Mouse (Mus musculus): ENCODE results near the gene Rcsd1. TPM values are rescaled to one million over a fixed set of nuclear protein-coding genes. Genes with fewer than 3 reads are reported as not detected.

The Rcsd1 gene
- 7.0 and 8.0 TPM in 2 replicates for polyA plus RNA-seq (2015; fragmentation: Nextera tagmentation; extraction: Ambion mirVana)

GRCm38 (mm10) chr1:165709629-165710256, at the start of gene Rcsd1:
Gene Rcsd1 (minus strand): TSS chr1:165709757.
- H3K9ac ChIP-seq (replicated peaks): no peak within 1 kb of the TSS
- no peak for ATAC-seq (replicated peaks)
- WGBS: 59% methylated on average over 5 of the region's 5 CpGs
- no peak within 1 kb of the TSS for H3K27ac ChIP-seq (replicated peaks)
- no peaks in the 10 kb centered on the region for H3K9me3 ChIP-seq
- peak within 1 kb of the TSS; percentile 100; the same call in 1 of the 2 replicates for H3K4me2 ChIP-seq (replicated peaks)
- peaks cover 14% of the 10 kb centered on the region for H3K4me1 ChIP-seq
- peaks cover 13% of the 10 kb centered on the region; the same call in 1 of the 2 replicates for H3K27me3 ChIP-seq
- no peaks in the 10 kb centered on the region for H3K36me3 ChIP-seq
- no peak within 1 kb of the TSS for H3K4me3 ChIP-seq

DNA sequence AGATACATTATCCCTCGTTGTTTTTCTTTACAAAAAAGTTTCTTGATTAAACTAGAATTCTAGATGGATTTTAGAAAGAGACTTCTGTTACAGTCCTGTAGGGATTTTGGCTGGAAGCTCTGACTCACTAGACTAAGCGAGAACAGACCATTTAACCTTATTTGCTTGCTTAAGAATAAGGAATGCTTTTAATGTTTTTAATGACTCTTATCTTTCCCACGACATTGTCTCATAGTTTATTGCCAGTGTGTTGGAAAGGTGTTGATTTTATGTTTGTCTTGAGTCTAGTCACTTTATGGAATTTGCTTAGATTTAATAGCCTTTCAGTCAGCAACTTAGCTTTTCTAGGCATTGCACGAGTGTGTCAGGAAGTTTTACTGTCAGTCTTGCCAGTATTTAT, 45.6 kb upstream of the Rcsd1 start:
- H3K4me2 ChIP-seq (replicated peaks): no peak overlapping the region
- ATAC-seq (replicated peaks): no peak
- H3K4me3 ChIP-seq: no peak overlapping the region
- H3K9ac ChIP-seq (replicated peaks): no peak overlapping the region
- no peaks in the 10 kb centered on the region for H3K36me3 ChIP-seq
- no peaks in the 10 kb centered on the region for H3K9me3 ChIP-seq
- H3K27me3 ChIP-seq: no peaks in the 10 kb centered on the region
- H3K4me1 ChIP-seq: no peaks in the 10 kb centered on the region
- H3K27ac ChIP-seq (replicated peaks): no peak overlapping the region
- WGBS: 74% methylated on average over 4 of the region's 4 CpGs

GRCm38 (mm10) chr1:165754205-165754604, 44.6 kb upstream of the Rcsd1 start:
- Histone ChIP-seq H3K4me1 (no peaks in the 10 kb centered on the region), H3K4me3 (no peak overlapping the region), H3K27ac (replicated peaks) (no peak overlapping the region), H3K4me2 (replicated peaks) (no peak overlapping the region), H3K9ac (replicated peaks) (no peak overlapping the region), H3K9me3 (no peaks in the 10 kb centered on the region), H3K36me3 (no peaks in the 10 kb centered on the region), H3K27me3 (no peaks in the 10 kb centered on the region)
- WGBS: 82% methylated on average over 6 of the region's 6 CpGs
- ATAC-seq (replicated peaks): no peak

DNA sequence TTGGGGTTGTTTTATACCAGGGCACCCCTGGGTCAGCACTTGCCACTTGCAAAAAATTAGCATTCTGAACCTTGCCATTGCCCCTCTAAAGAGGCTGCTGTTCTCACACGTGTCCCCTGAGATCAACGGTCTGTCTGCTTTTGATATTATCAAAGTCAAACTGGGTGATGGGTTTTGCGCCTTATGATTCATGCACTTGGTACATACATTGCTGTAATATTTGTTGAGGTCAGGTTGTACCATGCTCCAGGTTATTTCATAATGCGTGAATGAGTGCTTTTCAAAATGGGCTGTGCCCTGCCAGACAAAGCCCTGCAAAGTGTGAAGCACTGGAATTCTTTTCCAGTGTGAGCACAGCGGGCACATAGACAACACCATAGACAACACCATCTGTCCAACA, 42.3 kb upstream of the Rcsd1 start:
- 86% methylated on average over 5 of the region's 5 CpGs for WGBS
- no peaks in the 10 kb centered on the region for H3K4me1 ChIP-seq
- H3K9ac ChIP-seq (replicated peaks): no peak overlapping the region
- H3K4me2 ChIP-seq (replicated peaks): no peak overlapping the region
- ATAC-seq (replicated peaks): no peak
- H3K36me3 ChIP-seq: no peaks in the 10 kb centered on the region
- no peaks in the 10 kb centered on the region for H3K9me3 ChIP-seq
- H3K27ac ChIP-seq (replicated peaks): no peak overlapping the region
- H3K4me3 ChIP-seq: no peak overlapping the region
- no peaks in the 10 kb centered on the region for H3K27me3 ChIP-seq

DNA sequence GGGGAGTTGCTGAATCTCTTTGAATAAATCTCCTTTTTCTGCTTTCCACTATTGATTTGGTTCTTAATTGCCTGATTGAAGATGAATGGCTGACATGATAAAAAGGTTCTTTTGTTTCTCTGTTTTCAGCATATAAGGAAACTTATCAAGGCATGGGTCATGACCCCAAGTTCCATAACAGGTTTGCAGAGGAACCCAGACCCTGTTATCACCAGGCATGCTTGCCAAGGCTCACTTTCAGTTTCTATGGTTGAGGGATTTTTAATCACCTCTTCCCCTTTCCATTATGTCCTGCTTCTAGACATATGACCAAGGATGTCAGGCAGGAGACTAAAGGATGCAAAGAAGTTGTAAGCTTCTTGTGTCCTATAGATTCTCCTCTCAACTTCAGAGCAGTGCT, 41.6 kb upstream of the Rcsd1 start:
- H3K4me3 ChIP-seq: no peak overlapping the region
- H3K9me3 ChIP-seq: no peaks in the 10 kb centered on the region
- ATAC-seq (replicated peaks): no peak
- H3K9ac ChIP-seq (replicated peaks): no peak overlapping the region
- H3K27me3 ChIP-seq: no peaks in the 10 kb centered on the region
- no peak overlapping the region for H3K4me2 ChIP-seq (replicated peaks)
- no peaks in the 10 kb centered on the region for H3K36me3 ChIP-seq
- H3K27ac ChIP-seq (replicated peaks): no peak overlapping the region
- no peaks in the 10 kb centered on the region for H3K4me1 ChIP-seq

DNA sequence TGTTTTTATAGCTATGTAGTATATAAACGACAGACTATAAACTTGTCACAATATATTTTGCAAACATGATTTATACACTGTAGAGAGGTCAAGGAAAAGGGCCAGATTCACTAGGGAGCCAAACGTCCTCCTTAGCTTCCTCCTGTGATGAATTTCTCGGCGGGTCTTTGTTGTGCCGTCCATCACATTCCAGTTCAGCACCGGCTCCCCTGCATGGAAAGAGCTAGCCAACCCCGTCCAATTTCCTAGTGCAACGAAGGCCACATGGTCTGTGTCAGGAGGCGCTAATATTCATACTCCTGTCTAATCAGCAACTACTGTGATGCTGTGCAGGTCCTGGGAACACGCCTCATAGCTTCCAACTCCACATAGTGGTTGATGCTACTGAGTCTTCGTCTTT, 38.5 kb upstream of the Rcsd1 start:
- no peak overlapping the region for H3K27ac ChIP-seq (replicated peaks)
- no peak for ATAC-seq (replicated peaks)
- no peak overlapping the region for H3K4me2 ChIP-seq (replicated peaks)
- H3K4me1 ChIP-seq: no peaks in the 10 kb centered on the region
- no peaks in the 10 kb centered on the region for H3K36me3 ChIP-seq
- no peak overlapping the region for H3K4me3 ChIP-seq
- WGBS: 61% methylated on average over 11 of the region's 11 CpGs
- no peak overlapping the region for H3K9ac ChIP-seq (replicated peaks)
- no peaks in the 10 kb centered on the region for H3K9me3 ChIP-seq
- no peaks in the 10 kb centered on the region for H3K27me3 ChIP-seq

DNA sequence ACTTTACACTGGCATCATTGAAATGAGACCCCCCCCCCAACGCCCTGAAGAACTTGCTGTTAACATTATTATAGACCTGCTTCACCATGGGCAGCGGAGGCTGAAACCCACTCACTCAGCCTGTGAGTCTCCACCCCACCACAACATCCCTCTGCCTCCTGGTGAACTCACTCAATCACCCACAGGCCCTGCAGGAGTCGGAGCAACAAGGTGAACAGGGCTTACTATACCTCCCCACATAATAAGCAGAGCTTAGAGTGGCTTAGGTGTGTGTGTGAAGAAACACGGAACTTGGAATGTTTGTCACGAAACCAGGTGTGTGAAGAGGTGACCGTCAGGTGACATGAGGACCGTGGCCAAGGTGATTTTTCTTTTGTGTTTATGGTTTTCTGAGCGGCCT, 32.4 kb upstream of the Rcsd1 start:
- no peaks in the 10 kb centered on the region for H3K36me3 ChIP-seq
- H3K4me1 ChIP-seq: no peaks in the 10 kb centered on the region
- no peak overlapping the region for H3K4me3 ChIP-seq
- 89% methylated on average over 8 of the region's 8 CpGs for WGBS
- no peak for ATAC-seq (replicated peaks)
- no peaks in the 10 kb centered on the region for H3K9me3 ChIP-seq
- H3K27ac ChIP-seq (replicated peaks): no peak overlapping the region
- no peak overlapping the region for H3K9ac ChIP-seq (replicated peaks)
- no peak overlapping the region for H3K4me2 ChIP-seq (replicated peaks)
- no peaks in the 10 kb centered on the region for H3K27me3 ChIP-seq

DNA sequence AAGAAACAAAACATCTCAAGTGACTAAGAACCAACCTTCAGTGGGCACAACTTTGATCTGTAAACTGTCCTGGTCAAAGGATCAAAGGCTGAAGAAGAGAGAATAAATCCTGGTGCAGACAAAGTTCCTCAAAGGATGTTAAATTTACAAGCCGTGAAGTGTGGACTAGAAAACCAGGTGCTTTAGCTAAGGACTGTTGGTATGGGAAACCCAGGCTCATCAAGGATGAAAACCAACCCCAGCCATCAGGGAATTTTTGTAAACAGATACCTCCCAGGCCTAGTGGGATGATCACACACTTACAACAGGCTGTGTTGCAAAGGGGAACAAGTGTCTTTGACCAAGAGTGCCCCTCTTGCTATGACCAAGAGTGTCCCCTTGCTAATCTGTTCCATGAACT, 29.4 kb upstream of the Rcsd1 start:
- Histone ChIP-seq H3K9ac (replicated peaks) (no peak overlapping the region), H3K9me3 (no peaks in the 10 kb centered on the region), H3K4me1 (no peaks in the 10 kb centered on the region), H3K36me3 (no peaks in the 10 kb centered on the region), H3K4me3 (no peak overlapping the region), H3K4me2 (replicated peaks) (no peak overlapping the region), H3K27ac (replicated peaks) (no peak overlapping the region), H3K27me3 (no peaks in the 10 kb centered on the region)
- ATAC-seq (replicated peaks): no peak
- WGBS: 90% methylated on average over 1 of the region's 1 CpGs

DNA sequence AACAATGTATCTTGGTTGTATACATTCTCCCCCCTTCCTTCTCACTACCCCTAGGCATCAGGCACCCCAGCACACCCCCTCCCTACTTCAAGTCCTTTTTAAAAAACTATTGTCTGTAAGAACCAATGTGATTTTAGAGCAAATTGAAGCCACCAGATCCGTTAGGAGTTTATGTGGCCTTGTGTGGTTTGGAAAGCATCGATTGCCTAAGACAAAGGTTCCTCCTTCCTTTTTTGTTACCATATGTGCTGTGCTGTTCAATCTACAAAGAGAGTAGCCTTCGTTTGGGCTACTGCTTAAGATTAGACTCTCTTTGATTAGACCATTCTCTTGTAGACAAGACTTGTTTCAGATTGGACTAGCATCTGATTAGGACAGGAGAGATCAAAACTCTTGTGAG, 28.3 kb upstream of the Rcsd1 start:
- no peak overlapping the region for H3K4me2 ChIP-seq (replicated peaks)
- no peak overlapping the region for H3K27ac ChIP-seq (replicated peaks)
- no peaks in the 10 kb centered on the region for H3K4me1 ChIP-seq
- no peak overlapping the region for H3K9ac ChIP-seq (replicated peaks)
- 34% methylated on average over 3 of the region's 3 CpGs for WGBS
- no peaks in the 10 kb centered on the region for H3K36me3 ChIP-seq
- no peak for ATAC-seq (replicated peaks)
- no peaks in the 10 kb centered on the region for H3K9me3 ChIP-seq
- H3K27me3 ChIP-seq: no peaks in the 10 kb centered on the region
- no peak overlapping the region for H3K4me3 ChIP-seq

- Histone ChIP-seq H3K4me3 (no peak overlapping the region), H3K4me2 (replicated peaks) (no peak overlapping the region), H3K4me1 (no peaks in the 10 kb centered on the region), H3K36me3 (no peaks in the 10 kb centered on the region), H3K9me3 (no peaks in the 10 kb centered on the region), H3K27me3 (no peaks in the 10 kb centered on the region), H3K27ac (replicated peaks) (no peak overlapping the region), H3K9ac (replicated peaks) (no peak overlapping the region)
- ATAC-seq (replicated peaks): no peak
- 45% methylated on average over 5 of the region's 5 CpGs for WGBS
Measured at GRCm38 (mm10) chr1:165737451-165737850, 27.9 kb upstream of the Rcsd1 start.

DNA sequence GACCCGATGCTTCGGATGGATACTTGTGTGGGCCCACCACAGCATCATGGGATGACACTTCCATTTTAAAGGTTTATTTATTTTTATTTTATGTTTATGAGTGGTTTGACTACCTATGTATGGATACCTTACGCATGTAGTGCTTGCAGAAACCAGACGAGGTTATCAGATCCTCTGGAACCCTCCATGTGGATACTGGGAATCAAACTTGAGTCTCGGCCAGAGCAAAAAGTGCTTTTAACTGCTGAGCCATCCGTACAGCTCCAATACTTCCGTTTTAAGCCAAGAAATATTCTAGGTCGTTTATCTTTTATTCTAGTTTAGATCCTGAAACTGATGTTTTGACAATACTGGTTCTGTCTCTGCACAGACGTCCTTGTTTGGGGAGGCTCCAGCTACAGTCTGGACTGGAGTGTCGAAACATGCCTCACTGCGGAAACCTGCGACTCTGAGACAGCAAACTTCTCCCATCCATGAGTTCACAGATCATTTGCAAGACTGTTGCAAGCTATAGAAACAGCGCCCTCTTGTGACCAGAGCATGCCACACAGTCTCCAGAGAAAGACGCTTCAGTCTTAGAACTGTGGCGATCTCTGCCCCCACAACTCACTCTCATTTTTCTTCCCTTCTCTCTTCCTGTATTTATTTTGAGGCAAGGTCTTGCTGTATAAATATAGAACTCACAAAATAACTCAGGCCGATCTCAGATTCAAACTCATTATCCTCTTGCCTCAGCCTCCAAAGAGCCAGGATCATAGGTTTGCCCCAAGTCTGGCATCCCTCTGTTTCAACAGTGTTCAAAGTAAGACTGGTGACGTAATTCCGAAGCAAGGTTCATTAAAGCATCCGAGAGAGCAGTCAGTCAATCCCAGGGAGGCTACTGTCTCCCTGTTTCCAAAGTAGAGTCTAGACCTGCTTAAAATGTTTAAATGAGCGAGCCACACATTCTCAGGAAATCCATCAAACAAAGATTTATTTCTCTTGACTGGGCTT, 26.6 kb upstream of the Rcsd1 start:
- Histone ChIP-seq H3K36me3 (no peaks in the 10 kb centered on the region), H3K4me2 (replicated peaks) (0 out of 2 replicates have a peak overlapping the region, but pooled peaks have one; percentile 4), H3K9me3 (no peaks in the 10 kb centered on the region), H3K27me3 (no peaks in the 10 kb centered on the region), H3K9ac (replicated peaks) (no peak overlapping the region), H3K27ac (replicated peaks) (no peak overlapping the region), H3K4me3 (no peak overlapping the region), H3K4me1 (no peaks in the 10 kb centered on the region)
- peak; percentile 75 for ATAC-seq (replicated peaks)
- 33% methylated on average over 20 of the region's 20 CpGs for WGBS

GRCm38 (mm10) chr1:165734840-165735239, 25.3 kb upstream of the Rcsd1 start:
- Histone ChIP-seq H3K4me3 (no peak overlapping the region), H3K36me3 (no peaks in the 10 kb centered on the region), H3K27ac (replicated peaks) (no peak overlapping the region), H3K9me3 (no peaks in the 10 kb centered on the region), H3K4me1 (no peaks in the 10 kb centered on the region), H3K27me3 (no peaks in the 10 kb centered on the region), H3K4me2 (replicated peaks) (no peak overlapping the region), H3K9ac (replicated peaks) (no peak overlapping the region)
- WGBS: 87% methylated on average over 2 of the region's 2 CpGs
- no peak for ATAC-seq (replicated peaks)
